Mouse (Mus musculus) embryonic fibroblast, embryonic 13.5 days (primary cell): Measurements from ENCODE around the gene A930004D18Rik. TPM values are rescaled to one million over a fixed set of nuclear protein-coding genes. Genes with fewer than 3 reads are reported as not detected.

Experiments used
- H3K27ac ChIP-seq: 2 replicates; pipeline ENCODE4 v1.5.1; 2012; ENCODE audit warnings: low read length, control low read depth, inconsistent platforms; ENCODE audit not compliant: insufficient read depth
- H3K4me1 ChIP-seq: 2 replicates; pipeline ENCODE4 v1.6.1; 2011; ENCODE audit warnings: low read length; ENCODE audit not compliant: control insufficient read depth, insufficient read depth
- H3K4me3 ChIP-seq: 2 replicates; pipeline ENCODE4 v1.5.1; 2011; ENCODE audit warnings: mild to moderate bottlenecking, control low read depth, low read length; ENCODE audit not compliant: insufficient read depth
- CTCF ChIP-seq: IDR thresholded peaks from 2 replicates; pipeline ENCODE4 v1.5.1; 2011; ENCODE audit warnings: mild to moderate bottlenecking, control low read depth, low read length, moderate library complexity, borderline replicate concordance; ENCODE audit not compliant: insufficient read depth
- POLR2A ChIP-seq: IDR thresholded peaks from 2 replicates; pipeline ENCODE4 v1.6.1; 2011; ENCODE audit warnings: low read depth, mild to moderate bottlenecking, control low read depth, low read length, moderate library complexity
- polyA plus RNA-seq: library from polyadenylated mRNA; stranded (reverse); fragments of >200 nt; gene quantifications from 2 replicates; pipeline ENCODE4 v1.2.4, GENCODE M21; 2011; ENCODE audit warnings: low read depth; ENCODE audit not compliant: missing spikeins, insufficient read length

A930004D18Rik gene
- polyA plus RNA-seq, 1 experiment: 8.6 TPM

DNA sequence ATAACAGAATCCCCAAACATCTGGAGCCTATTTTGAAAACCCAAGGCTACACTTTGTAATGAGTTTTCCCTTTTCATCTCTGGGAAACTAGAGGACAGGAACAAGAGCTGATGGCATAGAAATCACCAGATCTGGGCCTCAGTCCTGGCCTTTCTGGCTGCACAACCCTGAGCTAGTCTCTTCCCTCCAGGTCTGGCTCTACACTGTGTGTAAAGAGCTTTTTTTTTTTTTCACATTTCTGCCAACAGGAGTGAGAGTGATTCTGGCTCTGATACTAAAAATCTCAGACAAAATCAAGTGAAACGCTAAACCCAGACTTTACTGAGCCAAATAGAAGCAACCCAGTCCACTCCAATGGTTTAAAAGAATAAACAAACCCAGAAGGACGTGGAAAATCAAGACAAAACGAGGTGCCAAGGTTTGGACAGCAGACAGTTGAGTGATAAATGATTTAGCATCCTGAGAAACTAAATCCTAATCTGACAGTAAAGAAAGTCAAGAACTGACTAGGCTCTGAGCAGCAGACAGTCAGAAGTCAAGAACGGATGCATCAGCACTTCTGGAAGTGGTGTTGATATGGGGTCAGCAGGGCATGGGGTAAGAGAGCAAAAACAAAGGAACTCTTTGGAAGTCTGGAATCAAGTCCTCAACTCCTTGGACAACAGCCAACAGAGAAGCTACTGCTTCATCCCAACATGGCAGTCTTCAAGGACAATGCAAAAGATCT, 61.8 kb downstream of the A930004D18Rik start:
- Histone ChIP-seq H3K4me3 (no peak overlapping the region), H3K4me1 (peaks cover 6% of the 10 kb centered on the region), H3K27ac (no peak overlapping the region)
- TF ChIP-seq CTCF: no peak
- no peak for TF ChIP-seq POLR2A

Other genes with a start within 250 kb of the A930004D18Rik start
- gene H2al2a, start 40.8 kb downstream of the A930004D18Rik start, polyA plus RNA-seq: not detected in 2 replicates
- 4.4 and 8.5 TPM in 2 replicates for gene Skida1, start 11.3 kb upstream of the A930004D18Rik start, polyA plus RNA-seq
- 49.3 and 52.0 TPM in 2 replicates for gene Mllt10, start 17.5 kb upstream of the A930004D18Rik start, polyA plus RNA-seq